Mouse (Mus musculus): Measurements from ENCODE around the gene 2610301B20Rik.
A peak's percentile ranks its signal among the peaks of the same experiment; 100 is the strongest.

The 2610301B20Rik gene

DNA sequence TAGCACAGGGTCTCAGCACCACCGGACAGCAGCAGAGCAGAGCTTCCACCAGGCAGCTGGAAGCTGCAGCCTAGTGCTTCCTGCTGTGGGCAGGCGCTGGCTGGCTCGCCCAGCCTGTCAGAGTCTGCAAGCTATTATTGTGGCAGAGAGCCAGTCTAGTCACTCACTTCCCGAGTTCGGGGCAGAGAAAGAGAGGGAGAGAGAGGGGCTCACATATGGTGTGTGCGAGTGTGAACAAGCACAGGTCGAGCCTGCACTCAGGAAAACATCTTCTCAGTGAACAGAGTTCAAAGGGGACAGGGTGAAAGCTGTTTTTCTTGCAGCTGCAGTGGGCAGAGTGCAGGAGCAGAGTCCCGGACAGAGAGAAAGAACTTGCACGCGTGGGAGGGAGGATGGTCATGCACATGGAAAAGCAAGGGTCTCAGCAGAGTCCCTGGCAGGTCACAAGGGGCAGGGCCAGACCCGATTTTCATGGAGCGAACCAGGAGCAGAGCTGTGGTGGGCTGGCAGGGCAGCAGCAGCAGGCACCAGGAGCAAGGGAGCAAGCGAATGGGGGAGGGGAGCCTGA, 31.0 kb downstream of the 2610301B20Rik start:
- DNase-seq (ENCODE audit: low spot score in 2 of 2), result peak in 1 of 2 experiments; percentile 13

DNA sequence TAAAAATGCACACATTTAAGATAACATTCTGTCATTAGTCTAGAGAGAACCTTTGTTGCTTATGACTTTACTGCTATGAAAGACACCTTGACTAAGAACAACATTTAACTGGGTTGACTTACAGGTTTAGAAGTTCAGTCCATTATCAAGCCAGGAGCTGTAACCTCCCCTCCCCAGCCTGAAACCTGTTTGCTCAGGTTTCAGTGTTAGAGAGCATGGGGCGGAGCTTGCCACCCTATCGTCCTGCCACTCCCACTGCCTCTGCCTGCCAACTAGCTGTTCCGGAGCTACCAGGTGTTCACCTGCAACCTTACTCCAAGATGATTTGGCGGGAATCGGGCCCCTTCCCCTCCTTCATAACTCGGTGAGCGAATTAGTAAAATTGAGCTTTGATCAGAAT, 37.1 kb downstream of the 2610301B20Rik start:
- DNase-seq (ENCODE audit: low spot score in 2 of 2), result peak; percentile 50 to 64

DNA sequence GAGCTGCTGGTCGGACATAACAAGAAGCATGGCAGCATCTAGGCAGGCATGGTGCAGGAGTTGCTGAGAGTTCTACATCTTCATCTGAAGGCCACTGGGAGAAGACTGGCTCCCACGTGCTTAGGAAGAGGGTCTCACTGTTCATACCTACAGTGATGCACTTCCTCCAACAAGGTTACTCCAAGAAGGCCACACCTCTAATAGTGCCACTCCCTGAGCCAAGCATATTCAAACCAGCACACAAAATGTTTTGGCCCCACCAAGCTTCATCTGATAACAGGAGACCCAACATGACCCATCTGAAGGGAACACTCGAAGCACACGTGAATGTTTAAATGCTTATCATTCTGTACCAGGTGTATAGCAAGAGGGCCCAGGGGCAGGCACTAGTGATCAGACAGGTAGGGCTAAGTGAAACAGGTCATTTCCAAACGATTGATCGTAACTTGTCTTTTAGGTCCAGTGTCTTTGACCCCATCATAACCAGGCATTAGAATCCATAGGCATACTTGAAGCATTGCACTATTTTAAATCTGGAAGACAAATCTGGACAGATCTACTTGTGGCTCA, 37.7 kb downstream of the 2610301B20Rik start:
- DNase-seq (ENCODE audit: low spot score in 2 of 2), result no peak

- DNase-seq (ENCODE audit: low spot score in 2 of 2), result peak; percentile 84 to 89
Measured at GRCm38 (mm10) chr4:10912611-10913301, 38.5 kb downstream of the 2610301B20Rik start.

DNA sequence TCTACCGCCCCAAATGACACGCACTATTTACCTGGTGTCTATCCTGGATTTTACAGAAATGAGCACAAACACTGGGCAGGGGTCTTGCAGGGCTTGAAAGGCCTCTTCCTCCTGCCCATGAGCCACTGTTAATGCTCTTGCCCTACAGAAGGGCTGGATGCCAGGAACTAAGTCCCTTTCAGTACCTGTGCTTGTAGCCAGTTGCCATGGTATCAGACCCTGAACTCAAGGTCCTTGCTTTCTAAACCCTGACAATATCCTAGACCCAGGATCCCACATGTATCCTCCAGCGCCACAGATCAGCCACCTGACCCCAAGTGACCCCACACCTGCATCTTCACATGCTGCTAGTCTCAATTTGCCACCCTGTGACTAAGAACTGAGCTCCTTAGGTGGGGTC, 39.1 kb downstream of the 2610301B20Rik start:
- DNase-seq (ENCODE audit: low spot score in 2 of 2), result no peak

- no peak for DNase-seq (ENCODE audit: low spot score in 2 of 2)
Measured at GRCm38 (mm10) chr4:10914766-10915165, 40.5 kb downstream of the 2610301B20Rik start.

DNA sequence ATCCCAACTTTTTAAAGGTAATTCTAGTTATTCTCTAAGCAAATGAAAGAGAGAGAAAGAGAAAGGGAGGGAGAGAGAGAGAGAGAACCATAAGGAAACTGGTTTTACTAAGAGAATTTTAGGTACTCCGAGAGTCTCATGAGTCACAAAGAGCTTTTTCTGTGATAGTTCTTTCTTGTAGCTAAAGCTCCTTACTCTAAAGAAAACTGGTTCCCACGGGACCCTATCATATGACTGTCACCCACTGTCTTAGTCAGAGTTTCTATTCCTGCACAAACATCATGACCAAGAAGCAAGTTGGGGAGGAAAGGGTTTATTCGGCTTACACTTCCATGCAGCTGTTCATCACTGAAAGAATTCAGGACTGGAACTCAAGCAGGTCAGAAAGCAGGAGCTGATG, 41.0 kb downstream of the 2610301B20Rik start:
- DNase-seq (ENCODE audit: low spot score in 2 of 2), result no peak

- DNase-seq (ENCODE audit: low spot score in 2 of 2), result no peak
Measured at GRCm38 (mm10) chr4:10918402-10918801, 44.1 kb downstream of the 2610301B20Rik start.

- DNase-seq (ENCODE audit: low spot score in 2 of 2), result no peak
Measured at GRCm38 (mm10) chr4:10919097-10919496, 44.8 kb downstream of the 2610301B20Rik start.

DNA sequence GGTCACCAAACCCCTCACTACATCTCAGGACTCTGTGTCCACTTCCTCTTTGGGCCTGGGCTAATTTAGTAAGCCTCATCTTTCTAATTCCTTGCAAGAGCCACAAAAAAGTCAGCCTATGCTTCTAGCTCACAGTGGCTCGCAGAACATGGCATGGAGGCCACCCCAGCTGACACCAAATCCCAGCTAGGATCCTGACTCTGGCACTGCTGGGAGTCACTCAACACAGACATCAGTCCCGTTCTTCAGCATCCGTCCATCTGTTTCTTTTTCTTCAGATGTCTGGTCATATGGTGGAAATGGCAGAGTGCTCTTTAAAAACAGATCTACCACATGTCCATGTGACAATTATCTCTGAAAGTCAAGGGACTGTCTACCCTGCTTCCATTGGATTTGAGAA, 45.2 kb downstream of the 2610301B20Rik start:
- DNase-seq (ENCODE audit: low spot score in 2 of 2), result no peak

DNA sequence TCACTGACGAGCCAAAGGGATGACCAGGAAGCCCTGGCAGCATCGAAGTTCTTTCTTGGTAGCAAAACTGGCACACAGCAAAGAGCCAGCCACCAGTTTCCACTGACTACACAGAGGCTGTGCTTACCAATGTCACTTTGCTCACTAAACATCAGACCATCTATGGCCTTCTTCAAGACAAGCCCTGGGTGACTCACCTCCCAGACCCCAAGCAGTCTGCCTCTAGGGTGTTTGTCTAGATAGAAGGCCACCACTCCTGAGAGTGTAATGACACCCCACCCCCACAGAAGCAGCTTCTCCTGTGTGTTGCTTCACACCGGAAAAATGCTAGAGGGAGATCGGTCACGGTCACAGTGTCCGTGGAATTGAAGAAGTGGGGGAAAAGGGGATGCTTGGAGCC, 45.7 kb downstream of the 2610301B20Rik start:
- no peak for DNase-seq (ENCODE audit: low spot score in 2 of 2)

GRCm38 (mm10) chr4:10920622-10921021, 46.3 kb downstream of the 2610301B20Rik start:
- DNase-seq (ENCODE audit: low spot score in 2 of 2), result no peak

GRCm38 (mm10) chr4:10923180-10923579, 48.9 kb downstream of the 2610301B20Rik start:
- peak in 1 of 2 experiments; percentile 61 for DNase-seq (ENCODE audit: low spot score in 2 of 2)

GRCm38 (mm10) chr4:10924140-10924539, 49.8 kb downstream of the 2610301B20Rik start:
- no peak for DNase-seq (ENCODE audit: low spot score in 2 of 2)

GRCm38 (mm10) chr4:10924541-10924940, 50.2 kb downstream of the 2610301B20Rik start:
- no peak for DNase-seq (ENCODE audit: low spot score in 2 of 2)

DNA sequence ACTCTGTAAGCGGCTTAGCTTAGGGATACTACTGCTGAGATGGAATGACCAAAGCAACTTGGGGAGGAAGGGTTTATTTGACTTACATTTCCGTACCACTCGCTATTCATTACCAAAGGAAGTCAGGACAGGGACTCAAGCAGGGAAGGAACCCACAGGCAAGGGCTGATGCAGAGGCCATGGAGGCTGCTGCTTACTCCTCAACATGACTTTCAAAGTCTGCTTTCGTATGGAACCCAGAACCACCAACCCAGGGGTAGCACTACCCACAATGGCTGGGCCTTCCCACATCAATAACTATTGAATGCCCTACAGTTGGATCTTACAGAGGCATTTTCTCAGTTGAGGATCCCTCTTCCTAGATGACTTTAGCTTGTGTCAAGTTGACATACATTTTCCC, 52.1 kb downstream of the 2610301B20Rik start:
- no peak for DNase-seq (ENCODE audit: low spot score in 2 of 2)

- DNase-seq (ENCODE audit: low spot score in 2 of 2), result no peak
Measured at GRCm38 (mm10) chr4:10928158-10928557, 53.9 kb downstream of the 2610301B20Rik start.

GRCm38 (mm10) chr4:10929726-10930125, 55.4 kb downstream of the 2610301B20Rik start:
- DNase-seq (ENCODE audit: low spot score in 2 of 2), result no peak

GRCm38 (mm10) chr4:10931040-10931439, 56.7 kb downstream of the 2610301B20Rik start:
- no peak for DNase-seq (ENCODE audit: low spot score in 2 of 2)

DNA sequence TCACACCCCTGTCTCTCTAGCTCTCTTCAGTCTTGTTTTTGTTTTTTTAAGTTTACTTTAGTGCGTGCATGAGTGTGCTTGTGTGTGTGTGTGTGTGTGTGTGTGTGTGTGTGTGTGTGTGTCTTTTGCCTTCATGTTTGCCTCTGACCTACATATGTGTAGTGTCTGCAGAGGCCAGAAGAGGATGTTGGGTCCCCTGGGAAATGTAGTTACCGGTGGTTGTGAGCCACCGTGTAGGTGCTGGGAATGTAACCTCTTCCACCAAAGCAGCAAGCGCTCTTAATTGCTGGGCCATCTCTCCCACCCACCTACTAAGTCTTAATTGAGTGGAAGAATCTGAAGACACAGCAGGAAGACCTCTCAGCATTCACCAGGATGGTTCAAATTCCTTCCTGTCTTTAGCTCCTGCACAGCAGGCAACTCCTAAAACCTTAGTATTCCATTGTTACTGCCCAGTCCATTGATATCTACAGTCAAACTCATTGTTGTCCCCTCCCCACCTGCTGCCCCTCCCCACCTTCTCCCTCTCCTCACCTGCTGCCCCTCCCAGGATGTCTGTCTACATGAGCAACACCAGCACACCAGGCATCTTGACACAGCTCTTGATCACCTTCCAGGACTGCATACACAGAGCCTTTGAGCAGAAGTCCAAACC, 57.9 kb downstream of the 2610301B20Rik start:
- no peak for DNase-seq (ENCODE audit: low spot score in 2 of 2)

DNA sequence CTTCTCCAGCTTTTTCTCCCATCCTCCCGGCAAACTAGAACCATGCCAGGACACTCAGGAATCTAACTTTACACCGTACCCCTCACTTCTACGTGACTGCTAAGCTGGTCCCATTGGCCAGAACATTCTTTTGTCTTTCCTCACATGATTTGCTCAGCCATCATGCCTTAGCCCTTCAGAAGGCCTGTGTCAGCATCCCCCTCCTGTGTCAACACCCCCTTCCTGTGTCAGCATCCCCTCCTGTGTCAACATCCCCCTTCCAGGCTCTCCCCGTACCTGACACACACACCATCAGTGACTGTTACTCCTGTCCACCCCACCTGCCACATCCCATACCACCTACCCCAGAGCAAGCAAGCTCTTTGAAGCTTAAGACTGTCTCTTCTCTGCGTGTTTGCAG, 58.5 kb downstream of the 2610301B20Rik start:
- no peak for DNase-seq (ENCODE audit: low spot score in 2 of 2)

GRCm38 (mm10) chr4:10936766-10937165, 62.5 kb downstream of the 2610301B20Rik start:
- no peak for DNase-seq (ENCODE audit: low spot score in 2 of 2)

All from urinary bladder, postnatal 36 days (tissue).